Mouse (Mus musculus): Measurements from ENCODE around the gene Phox2b. TPM values are rescaled to one million over a fixed set of nuclear protein-coding genes. Genes with fewer than 3 reads are reported as not detected.
A peak's percentile ranks its signal among the peaks of the same experiment; 100 is the strongest.

Phox2b gene
- polyA plus RNA-seq, 1 experiment from 2014 or later: 38.4 TPM

DNA sequence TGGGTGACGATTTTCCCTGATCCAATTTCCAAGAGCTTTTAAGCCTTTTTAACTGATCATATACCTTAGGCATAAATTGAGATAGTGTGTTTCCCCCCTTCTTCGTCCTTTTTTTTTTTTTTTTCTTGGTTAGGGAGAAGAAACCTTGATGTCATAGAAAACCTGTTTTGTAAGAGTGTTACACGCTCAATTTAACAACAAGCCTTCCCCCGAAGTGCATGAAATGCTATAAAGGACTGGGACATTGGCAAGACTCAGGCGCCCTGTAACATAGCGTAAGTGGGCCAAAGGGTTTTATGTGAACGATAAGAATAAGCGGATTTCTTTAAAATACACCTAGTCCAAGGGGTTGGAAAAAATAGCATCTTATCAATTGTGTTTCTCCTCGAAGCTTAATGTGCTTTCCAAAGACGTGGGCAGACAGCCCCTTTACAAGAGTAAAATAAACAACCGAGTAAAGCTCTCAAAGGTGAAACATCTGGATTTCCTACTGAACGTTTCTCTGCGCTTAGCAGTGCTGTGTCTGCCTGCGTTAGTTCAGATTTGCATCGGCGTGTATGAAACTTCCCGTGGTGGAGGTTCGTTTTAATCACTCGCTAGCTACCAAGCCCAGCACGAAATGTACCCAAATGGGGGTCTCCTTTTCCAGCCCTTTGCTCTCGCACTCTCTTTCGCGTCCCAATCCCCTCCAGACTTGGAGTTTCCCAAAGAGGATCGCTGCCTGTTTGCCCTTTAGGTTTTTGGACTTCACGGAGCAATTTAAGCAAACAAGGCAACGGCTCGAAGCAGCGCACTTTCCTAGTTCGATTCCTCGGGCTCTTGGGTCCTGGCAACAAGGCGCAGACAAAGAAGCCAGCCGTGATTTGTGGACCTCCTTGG, 531 bp upstream of the Phox2b start:
- Histone ChIP-seq H3K9me3 (no peaks in the 10 kb centered on the region), H3K4me2 (peak overlapping the region; percentile 27; the same call in 1 of the 2 replicates), H3K27me3 (peaks cover 95% of the 10 kb centered on the region), H3K9ac (peak overlapping the region; percentile 19; the same call in 1 of the 2 replicates), H3K36me3 (no peaks in the 10 kb centered on the region), H3K27ac (peak overlapping the region; percentile 82), H3K4me3 (peak overlapping the region; percentile 30), H3K4me1 (replicated peaks) (peaks cover 8% of the 10 kb centered on the region)
- ATAC-seq (ENCODE audit: low FRiP score): no peak
- WGBS: under 1% methylated on average over 32 of the region's 32 CpGs

DNA sequence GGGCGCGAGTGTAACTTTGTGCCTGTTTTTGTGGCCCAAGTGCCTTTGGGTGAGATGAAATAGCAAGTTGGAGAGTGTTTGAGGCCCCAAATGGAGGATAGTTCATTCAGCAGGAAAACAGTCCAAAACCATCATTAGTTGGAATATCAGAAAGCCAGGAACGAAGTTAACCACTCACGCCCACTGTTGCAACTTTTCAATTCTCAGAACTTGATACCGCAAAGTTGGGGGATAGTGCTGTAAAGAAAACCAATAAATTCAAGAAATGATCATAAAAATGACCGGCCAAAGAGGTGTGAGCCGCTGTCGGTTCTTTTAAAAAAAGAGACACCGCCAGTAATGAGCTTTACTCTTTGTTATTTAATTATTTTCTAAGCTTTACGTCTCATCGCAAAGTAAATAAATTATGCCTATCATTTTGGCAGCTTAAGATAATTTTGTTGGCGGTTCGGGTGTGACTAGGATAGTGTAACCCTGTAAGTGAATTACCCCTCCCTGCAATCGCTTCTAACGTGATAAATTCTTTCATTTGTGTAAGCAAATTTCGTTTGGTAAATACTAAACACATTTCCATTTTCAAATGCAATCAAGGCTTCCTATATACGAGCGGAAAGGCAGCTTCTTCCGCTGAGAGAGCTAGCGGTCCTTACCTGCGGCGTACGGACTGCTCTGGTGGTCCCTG, 909 bp downstream of the Phox2b start:
- peak overlapping the region; percentile 82 for H3K27ac ChIP-seq
- no peaks in the 10 kb centered on the region for H3K36me3 ChIP-seq
- no peaks in the 10 kb centered on the region for H3K9me3 ChIP-seq
- no peak overlapping the region for H3K4me2 ChIP-seq
- peaks cover 93% of the 10 kb centered on the region for H3K27me3 ChIP-seq
- H3K4me1 ChIP-seq (replicated peaks): peaks cover 8% of the 10 kb centered on the region
- H3K9ac ChIP-seq: peak overlapping the region; percentile 60; the same call in 1 of the 2 replicates
- ATAC-seq (ENCODE audit: low FRiP score): no peak
- peak overlapping the region; percentile 30 for H3K4me3 ChIP-seq
- WGBS: 2% methylated on average over 23 of the region's 23 CpGs

DNA sequence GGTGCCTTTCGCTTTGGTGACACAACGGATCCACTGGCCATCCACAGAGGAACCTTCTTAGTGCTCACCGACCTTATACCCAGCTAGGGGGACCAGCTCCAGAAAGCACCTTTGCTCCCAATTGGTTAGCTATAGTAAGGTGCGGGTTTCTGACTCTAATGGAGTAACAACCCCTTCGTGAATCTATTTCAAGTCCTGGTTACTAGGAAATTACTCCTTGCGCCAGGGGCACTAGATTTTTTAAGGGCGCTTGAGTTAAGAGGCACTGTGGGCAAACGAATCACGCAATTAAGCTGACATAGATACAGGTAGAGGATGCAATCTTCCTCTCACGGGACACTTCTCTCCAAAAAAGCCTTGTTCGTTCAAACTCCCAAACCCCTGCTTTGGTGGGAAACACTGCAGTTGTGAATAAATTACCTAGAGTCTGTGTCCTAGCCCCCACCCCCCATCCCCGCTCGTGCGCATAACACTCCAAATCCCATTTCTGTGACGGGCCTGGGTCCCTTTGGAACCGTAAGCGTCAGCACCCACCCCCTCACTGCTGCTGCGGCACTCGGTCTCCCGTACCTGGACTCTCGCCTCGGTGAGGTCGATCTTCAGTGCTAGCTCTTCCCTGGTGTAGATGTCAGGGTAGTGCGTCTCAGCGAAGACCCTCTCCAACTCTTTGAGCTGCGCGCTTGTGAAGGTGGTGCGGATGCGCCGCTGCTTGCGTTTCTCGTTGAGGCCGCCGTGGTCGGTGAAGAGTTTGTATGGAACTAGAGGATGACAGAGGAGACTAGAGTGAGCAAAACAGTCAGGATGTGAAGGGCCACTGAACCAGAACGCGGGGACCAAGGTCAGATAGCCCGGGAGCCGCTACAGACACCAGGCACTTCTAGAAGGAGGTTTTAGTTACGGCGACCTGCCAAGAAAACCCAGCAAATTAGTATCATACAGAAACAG, 1.7 kb downstream of the Phox2b start:
- WGBS: 1% methylated on average over 41 of the region's 41 CpGs
- Histone ChIP-seq H3K27me3 (peaks cover 93% of the 10 kb centered on the region), H3K4me2 (no peak overlapping the region), H3K27ac (peak overlapping the region; percentile 82), H3K36me3 (no peaks in the 10 kb centered on the region), H3K9ac (peak overlapping the region; percentile 51; the same call in 1 of the 2 replicates), H3K9me3 (no peaks in the 10 kb centered on the region), H3K4me1 (replicated peaks) (peaks cover 8% of the 10 kb centered on the region), H3K4me3 (peak overlapping the region; percentile 30)
- no peak for ATAC-seq (ENCODE audit: low FRiP score)

DNA sequence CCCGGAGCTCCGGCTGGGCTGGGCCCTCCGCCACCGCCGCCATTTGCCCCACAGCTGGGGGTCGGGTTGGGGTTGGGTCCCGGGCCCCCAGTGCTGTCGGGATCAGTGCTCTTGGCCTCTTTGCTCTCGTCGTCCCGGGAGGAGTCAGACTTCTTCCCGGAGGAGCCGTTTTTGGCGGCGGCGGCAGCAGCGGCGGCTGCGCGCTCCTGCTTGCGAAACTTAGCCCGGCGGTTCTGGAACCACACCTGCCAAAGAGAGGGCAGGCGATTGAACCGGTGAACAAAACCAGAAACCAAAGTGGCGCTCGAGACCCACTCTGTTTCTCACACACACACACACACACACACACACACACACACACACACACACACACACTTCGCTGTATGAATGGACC, 2.7 kb downstream of the Phox2b start:
- no peaks in the 10 kb centered on the region for H3K36me3 ChIP-seq
- H3K27ac ChIP-seq: peak overlapping the region; percentile 81
- peak overlapping the region; percentile 64 for H3K9ac ChIP-seq
- H3K4me2 ChIP-seq: peak overlapping the region; percentile 37
- H3K9me3 ChIP-seq: no peaks in the 10 kb centered on the region
- H3K27me3 ChIP-seq: peaks cover 93% of the 10 kb centered on the region
- no peak for ATAC-seq (ENCODE audit: low FRiP score)
- H3K4me1 ChIP-seq (replicated peaks): peaks cover 8% of the 10 kb centered on the region
- WGBS: under 1% methylated on average over 24 of the region's 28 CpGs
- H3K4me3 ChIP-seq: peak overlapping the region; percentile 34

DNA sequence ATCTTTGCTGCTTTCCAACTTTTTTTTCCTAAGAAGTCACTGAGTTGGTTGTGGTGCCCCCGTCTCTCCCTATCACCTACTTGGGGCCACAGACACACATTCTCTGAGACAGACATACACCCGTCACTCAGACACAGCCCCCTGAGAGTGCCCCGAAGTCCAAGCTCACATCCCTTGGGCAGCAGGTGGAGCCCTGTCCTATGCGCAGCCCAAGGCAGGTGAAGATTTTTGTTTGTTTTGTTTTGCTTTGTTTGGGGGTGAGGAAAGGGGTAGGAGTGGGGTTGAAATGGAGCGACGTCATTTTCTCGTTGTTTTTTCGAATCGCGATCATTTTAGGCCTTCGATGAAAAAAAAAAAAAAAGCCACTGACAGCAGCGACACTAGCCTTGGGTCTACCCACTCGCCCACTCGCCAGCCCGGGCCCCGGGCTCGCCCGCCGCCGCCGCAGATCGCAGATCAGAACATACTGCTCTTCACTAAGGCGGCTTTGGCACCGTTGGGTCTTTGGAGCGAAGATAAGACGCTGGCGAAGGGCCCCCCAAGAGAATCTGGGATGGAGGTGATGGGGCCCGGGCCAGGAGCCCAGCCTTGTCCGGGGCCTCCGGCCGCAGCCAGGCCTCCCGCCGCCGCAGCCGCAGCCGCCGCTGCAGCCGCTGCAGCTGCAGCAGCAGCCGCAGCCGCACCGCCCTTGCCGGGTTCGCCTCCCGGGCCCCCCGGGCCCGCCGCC, 3.3 kb downstream of the Phox2b start:
- Histone ChIP-seq H3K36me3 (no peaks in the 10 kb centered on the region), H3K4me1 (replicated peaks) (peaks cover 8% of the 10 kb centered on the region), H3K9me3 (no peaks in the 10 kb centered on the region), H3K4me3 (peak overlapping the region; percentile 34), H3K27me3 (peaks cover 93% of the 10 kb centered on the region), H3K9ac (peak overlapping the region; percentile 64), H3K4me2 (peak overlapping the region; percentile 37), H3K27ac (peak overlapping the region; percentile 81)
- no peak for ATAC-seq (ENCODE audit: low FRiP score)
- WGBS: under 1% methylated on average over 36 of the region's 47 CpGs

DNA sequence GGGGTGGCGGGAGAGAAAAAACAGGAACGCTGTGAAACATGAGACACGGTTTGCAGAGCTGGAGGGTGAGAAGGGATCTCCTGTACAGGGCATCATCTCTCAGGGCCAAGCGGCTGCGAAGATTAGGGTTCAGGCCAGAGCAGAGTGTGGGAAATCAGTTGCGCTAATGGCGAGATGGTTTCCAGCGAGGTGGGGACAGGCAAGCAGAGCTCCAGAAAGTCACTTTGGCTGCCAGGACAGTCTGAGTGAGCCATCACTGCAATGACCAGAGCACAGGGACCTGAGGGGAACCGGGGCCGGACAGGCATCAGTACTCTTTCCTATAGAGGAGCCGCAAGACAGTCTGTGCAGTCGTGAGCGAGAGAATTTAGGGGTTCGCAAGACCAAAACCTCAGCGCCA, 3.9 kb downstream of the Phox2b start:
- peak overlapping the region; percentile 37 for H3K4me2 ChIP-seq
- peaks cover 8% of the 10 kb centered on the region for H3K4me1 ChIP-seq (replicated peaks)
- peak overlapping the region; percentile 76 for H3K27ac ChIP-seq
- peak overlapping the region; percentile 34 for H3K4me3 ChIP-seq
- no peaks in the 10 kb centered on the region for H3K36me3 ChIP-seq
- H3K27me3 ChIP-seq: peaks cover 96% of the 10 kb centered on the region
- WGBS: under 1% methylated on average over 15 of the region's 15 CpGs
- peak overlapping the region; percentile 64 for H3K9ac ChIP-seq
- no peaks in the 10 kb centered on the region for H3K9me3 ChIP-seq
- no peak for ATAC-seq (ENCODE audit: low FRiP score)

DNA sequence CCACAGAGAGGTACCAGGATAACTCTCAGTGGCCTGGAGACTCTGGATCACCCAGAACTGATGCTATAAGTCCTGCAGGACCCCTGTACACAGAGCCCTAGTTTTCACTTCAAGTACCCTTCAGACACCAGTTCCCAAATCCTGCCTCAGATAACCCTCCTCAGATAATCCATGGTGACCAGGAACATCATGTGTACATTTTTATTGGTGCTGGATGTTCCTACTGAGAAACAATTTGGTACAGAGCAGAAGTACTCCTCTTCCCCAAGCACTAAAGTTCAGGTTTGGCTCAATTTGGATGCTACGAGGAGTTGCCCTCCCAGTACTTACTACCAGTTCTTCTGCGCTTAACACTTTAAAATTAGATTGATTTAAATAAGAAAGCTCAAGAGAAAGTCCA, 5.1 kb downstream of the Phox2b start:
- no peak for ATAC-seq (ENCODE audit: low FRiP score)

DNA sequence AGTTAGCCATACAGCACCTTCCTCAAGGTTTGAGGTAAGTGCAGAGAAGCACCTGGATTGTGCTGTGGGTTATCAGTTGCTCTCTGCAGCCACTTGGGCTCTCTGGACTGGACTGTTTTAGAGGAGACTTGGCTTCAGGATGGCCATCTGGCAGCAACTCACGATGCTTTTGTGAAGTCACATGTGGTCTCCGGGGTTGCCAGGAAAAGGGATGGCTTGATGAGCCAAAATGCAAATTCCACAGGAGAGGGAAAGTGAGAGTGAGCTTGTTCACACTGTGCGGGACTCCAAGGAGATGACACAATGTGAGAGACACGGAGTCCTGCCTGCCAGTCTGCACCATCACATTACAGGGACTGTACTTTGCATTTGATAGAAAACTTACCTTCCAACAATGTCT, 7.3 kb downstream of the Phox2b start:
- no peaks in the 10 kb centered on the region for H3K9me3 ChIP-seq
- WGBS: 19% methylated on average over 4 of the region's 4 CpGs
- H3K36me3 ChIP-seq: no peaks in the 10 kb centered on the region
- H3K9ac ChIP-seq: no peak overlapping the region
- H3K4me1 ChIP-seq (replicated peaks): peaks cover 8% of the 10 kb centered on the region
- no peak overlapping the region for H3K4me2 ChIP-seq
- no peak overlapping the region for H3K27ac ChIP-seq
- ATAC-seq (ENCODE audit: low FRiP score): peak; percentile 70
- peaks cover 86% of the 10 kb centered on the region for H3K27me3 ChIP-seq
- no peak overlapping the region for H3K4me3 ChIP-seq

More for the DNA sequence above, 5.1 kb downstream of the Phox2b start:
- peaks cover 91% of the 10 kb centered on the region for H3K27me3 ChIP-seq
- H3K4me1 ChIP-seq (replicated peaks): peaks cover 8% of the 10 kb centered on the region
- no peaks in the 10 kb centered on the region for H3K9me3 ChIP-seq
- no peak overlapping the region; the same call in 1 of the 2 replicates for H3K4me3 ChIP-seq
- H3K4me2 ChIP-seq: peak overlapping the region; percentile 20; the same call in 1 of the 2 replicates
- peak overlapping the region; percentile 41; the same call in 1 of the 2 replicates for H3K27ac ChIP-seq
- 16% methylated on average over 2 of the region's 2 CpGs for WGBS
- no peaks in the 10 kb centered on the region for H3K36me3 ChIP-seq
- no peak overlapping the region for H3K9ac ChIP-seq

DNA sequence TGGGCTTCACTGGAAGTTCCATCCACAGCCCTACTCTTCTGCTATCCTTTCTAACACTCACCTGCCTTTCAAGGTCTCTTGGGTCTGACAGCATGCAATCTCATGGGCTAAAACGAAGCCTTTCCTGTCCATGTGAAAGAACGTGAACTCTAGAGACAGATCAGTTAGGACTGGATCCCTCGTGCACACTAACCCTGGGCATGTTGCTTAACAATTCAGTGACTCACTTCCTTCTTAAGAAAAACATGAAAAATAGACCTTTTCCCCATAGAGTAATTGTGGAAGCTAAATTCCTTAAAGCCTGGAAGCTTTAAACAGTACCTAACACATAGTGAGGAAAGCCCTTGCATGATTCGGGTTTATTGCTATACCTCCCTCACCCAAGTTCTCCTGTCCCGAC, 8.2 kb downstream of the Phox2b start:
- H3K36me3 ChIP-seq: no peaks in the 10 kb centered on the region
- no peak overlapping the region for H3K27ac ChIP-seq
- H3K9me3 ChIP-seq: no peaks in the 10 kb centered on the region
- WGBS: 77% methylated on average over 5 of the region's 5 CpGs
- no peak overlapping the region for H3K9ac ChIP-seq
- peaks cover 4% of the 10 kb centered on the region for H3K4me1 ChIP-seq (replicated peaks)
- H3K4me3 ChIP-seq: no peak overlapping the region
- no peak overlapping the region for H3K4me2 ChIP-seq
- H3K27me3 ChIP-seq: peaks cover 79% of the 10 kb centered on the region
- ATAC-seq (ENCODE audit: low FRiP score): no peak

DNA sequence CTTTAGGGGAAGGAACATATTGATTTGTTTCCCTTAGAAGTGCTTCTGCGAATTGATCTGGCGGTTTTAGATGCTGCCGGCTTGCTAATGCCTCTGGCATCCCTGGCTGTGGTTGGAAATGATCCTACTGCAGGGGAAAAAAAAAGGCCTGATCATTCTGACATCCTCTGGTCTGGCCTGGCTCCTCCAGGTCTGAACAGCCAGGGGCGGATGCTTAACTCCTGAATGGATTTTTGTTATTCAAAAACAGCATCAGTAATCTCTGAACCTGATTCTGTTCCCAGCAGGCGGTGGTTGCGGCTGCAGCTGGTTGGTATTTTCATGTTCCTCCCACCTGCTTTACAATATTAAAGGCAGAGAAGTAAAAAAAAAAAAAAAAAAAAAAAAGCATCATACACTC, 16.0 kb downstream of the Phox2b start:
- Histone ChIP-seq H3K4me2 (no peak overlapping the region), H3K36me3 (no peaks in the 10 kb centered on the region), H3K4me3 (no peak overlapping the region), H3K4me1 (replicated peaks) (peaks cover 8% of the 10 kb centered on the region), H3K27me3 (peaks cover 21% of the 10 kb centered on the region), H3K9me3 (peaks cover 6% of the 10 kb centered on the region; the same call in 1 of the 2 replicates), H3K27ac (no peak overlapping the region), H3K9ac (no peak overlapping the region)
- WGBS: 36% methylated on average over 6 of the region's 6 CpGs
- ATAC-seq (ENCODE audit: low FRiP score): no peak

DNA sequence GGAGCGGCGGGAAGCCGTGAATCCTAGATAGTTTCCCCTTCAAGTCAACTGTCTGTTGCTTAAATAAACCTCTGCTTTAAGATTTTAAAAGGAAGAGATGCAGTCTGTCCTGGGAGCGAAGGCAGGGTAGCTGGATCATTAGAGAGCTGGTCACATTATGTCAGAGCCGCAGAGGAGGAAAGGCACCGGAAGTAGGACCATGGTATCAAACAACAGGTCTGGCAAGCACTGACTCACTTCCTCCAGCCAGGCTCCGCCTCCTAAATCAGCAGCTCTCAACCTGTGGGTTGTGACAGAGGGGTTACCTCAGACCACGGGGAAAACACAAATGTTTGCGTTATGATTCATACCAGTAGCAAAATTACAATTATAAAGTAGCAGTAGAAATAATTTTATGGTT, 35.5 kb downstream of the Phox2b start:
- no peak overlapping the region for H3K9ac ChIP-seq
- no peak overlapping the region for H3K4me2 ChIP-seq
- no peaks in the 10 kb centered on the region for H3K9me3 ChIP-seq
- no peaks in the 10 kb centered on the region for H3K36me3 ChIP-seq
- no peaks in the 10 kb centered on the region for H3K27me3 ChIP-seq
- ATAC-seq (ENCODE audit: low FRiP score): no peak
- no peak overlapping the region for H3K4me3 ChIP-seq
- H3K4me1 ChIP-seq (replicated peaks): peaks cover 7% of the 10 kb centered on the region; the same call in 1 of the 2 replicates
- 90% methylated on average over 9 of the region's 9 CpGs for WGBS
- H3K27ac ChIP-seq: no peak overlapping the region

Measured in hindbrain, embryonic 13.5 days (tissue).